In genomic region chr13:69611398-69612174, GRCm38 (mm10) we compare ENCODE assay signal across 8 mouse cellular contexts. TPM values are rescaled to one million over a fixed set of nuclear protein-coding genes. Genes with fewer than 3 reads are reported as not detected.
DNase-seq lines count a peak whose midpoint lies in the region; ATAC-seq and TF ChIP-seq lines count a peak whose summit lies in the region.

TSS of gene Srd5a1 (minus strand) at chr13:69611442.

- H3K27ac ChIP-seq in bone marrow macrophage, adult 2 months (ENCODE audit: insufficient read depth, low read depth, low read length): peak within 1 kb of the TSS; percentile 77
- H3K27ac ChIP-seq in embryonic fibroblast, embryonic 13.5 days (ENCODE audit: insufficient read depth, low read length): peak within 1 kb of the TSS; percentile 61
- H3K27ac ChIP-seq in kidney, embryonic 14.5 days (ENCODE audit: low read depth, low read length): no peak within 1 kb of the TSS
- H3K27ac ChIP-seq in limb, embryonic 15.5 days: peak within 1 kb of the TSS; percentile 73

- H3K27me3 ChIP-seq in kidney, embryonic 14.5 days (ENCODE audit: control insufficient read depth, insufficient read depth, low read length): no peaks in the 10 kb centered on the region
- no peaks in the 10 kb centered on the region for H3K27me3 ChIP-seq in limb, embryonic 15.5 days

- peak within 1 kb of the TSS; percentile 88 for H3K9ac ChIP-seq in kidney, embryonic 14.5 days (ENCODE audit: low read depth, low read length)
- H3K9ac ChIP-seq in limb, embryonic 15.5 days: peak within 1 kb of the TSS; percentile 83

- H3K4me3 ChIP-seq in bone marrow macrophage, adult 2 months (ENCODE audit: insufficient read depth, low read length): peak within 1 kb of the TSS; percentile 99
- peak within 1 kb of the TSS; percentile 99 for H3K4me3 ChIP-seq in embryonic fibroblast, embryonic 13.5 days (ENCODE audit: insufficient read depth, low read length)
- H3K4me3 ChIP-seq in kidney, embryonic 14.5 days (ENCODE audit: low read length): peak within 1 kb of the TSS; percentile 96
- H3K4me3 ChIP-seq in limb, embryonic 15.5 days: peak within 1 kb of the TSS; percentile 99

- under 1% methylated on average over 69 of the region's 69 CpGs for WGBS in kidney, embryonic 14.5 days
- under 1% methylated on average over 69 of the region's 69 CpGs for WGBS in limb, embryonic 15.5 days

- no peak for TF ChIP-seq CTCF in bone marrow macrophage, adult 2 months (IDR thresholded peaks at IDR 0.05; ENCODE audit: low read depth, low read length)
- TF ChIP-seq CTCF in embryonic fibroblast, embryonic 13.5 days (IDR thresholded peaks at IDR 0.05; ENCODE audit: borderline replicate concordance, insufficient read depth, low read length): no peak

- no peak for TF ChIP-seq POLR2A in bone marrow macrophage, adult 2 months (IDR thresholded peaks at IDR 0.05; ENCODE audit: borderline replicate concordance, low read depth, low read length)
- peak; percentile 66 for TF ChIP-seq POLR2A in embryonic fibroblast, embryonic 13.5 days (IDR thresholded peaks at IDR 0.05; ENCODE audit: low read depth, low read length)

- DNase-seq in A20 (ENCODE audit: low read depth, low spot score): peak; percentile 99
- DNase-seq in heart, adult 9 months (ENCODE audit: low spot score in 2 of 2): peak; percentile 99 to 100
- DNase-seq in monocyte, adult 2 months (ENCODE audit: low read depth in 1 of 2, low spot score in 2 of 2): peak; percentile 100
- DNase-seq in spleen, postnatal 36 days (ENCODE audit: low spot score in 2 of 2): peak; percentile 100

- peaks cover 10% of the 10 kb centered on the region; the same call in 1 of the 2 replicates for H3K4me1 ChIP-seq in bone marrow macrophage, adult 2 months (ENCODE audit: control insufficient read depth, insufficient read depth, low read length)
- H3K4me1 ChIP-seq in embryonic fibroblast, embryonic 13.5 days (ENCODE audit: control insufficient read depth, insufficient read depth, low read length): 0 out of 2 replicates have a peak, but pooled peaks cover 4% of the 10 kb centered on the region
- H3K4me1 ChIP-seq in kidney, embryonic 14.5 days (ENCODE audit: control insufficient read depth, insufficient read depth, low read length): peaks cover 4% of the 10 kb centered on the region; the same call in 1 of the 2 replicates
- H3K4me1 ChIP-seq in limb, embryonic 15.5 days: peaks cover 17% of the 10 kb centered on the region

- peak within 1 kb of the TSS; percentile 86 for H3K4me2 ChIP-seq in kidney, embryonic 14.5 days (replicated peaks; ENCODE audit: low read depth, low read length)
- peak within 1 kb of the TSS; percentile 94 for H3K4me2 ChIP-seq in limb, embryonic 15.5 days

- H3K9me3 ChIP-seq in kidney, embryonic 14.5 days (ENCODE audit: control insufficient read depth, low read length): no peaks in the 10 kb centered on the region
- H3K9me3 ChIP-seq in limb, embryonic 15.5 days: no peaks in the 10 kb centered on the region

- peak; percentile 99 for ATAC-seq in kidney, embryonic 14.5 days (ENCODE audit: low FRiP score, low TSS enrichment)
- ATAC-seq in limb, embryonic 15.5 days (ENCODE audit: insufficient number of reproducible peaks, low FRiP score, low TSS enrichment, low read depth): peak; percentile 99

- H3K36me3 ChIP-seq in kidney, embryonic 14.5 days (ENCODE audit: control insufficient read depth, insufficient read depth, low read length): peaks cover 30% of the 10 kb centered on the region
- H3K36me3 ChIP-seq in limb, embryonic 15.5 days: peaks cover 29% of the 10 kb centered on the region

RNA-seq across cellular contexts. Expression of gene Srd5a1, which starts in this region (rescaled TPM):
- polyA plus RNA-seq in bone marrow macrophage, adult 2 months (2012; ENCODE audit: insufficient read depth, insufficient read length, missing spikeins): 3.3 and 3.6 TPM in 2 replicates
- polyA plus RNA-seq in embryonic fibroblast, embryonic 13.5 days (2011; ENCODE audit: insufficient read length, low read depth, missing spikeins): 2.8 and 3.2 TPM in 2 replicates
- polyA plus RNA-seq in kidney, embryonic 14.5 days (2014; fragmentation: Nextera tagmentation; extraction: Ambion mirVana): 18.1 and 24.1 TPM in 2 replicates
- 49.9 and 52.8 TPM in 2 replicates for polyA plus RNA-seq in limb, embryonic 15.5 days (2015; fragmentation: Nextera tagmentation; extraction: Ambion mirVana)
